Mouse (Mus musculus) cortical plate, adult 2 months (tissue): ENCODE data around the gene Map2k4.

Experiments
- CTCF ChIP-seq: fragments of 200-500 bp; IDR thresholded peaks from 2 replicates; pipeline ENCODE4 v1.5.1; 2011; ENCODE audit warnings: mild to moderate bottlenecking, control low read depth, low read length; ENCODE audit not compliant: insufficient read depth; ENCODE audit errors: extremely low read depth
- POLR2A ChIP-seq: fragments of 200-500 bp; IDR thresholded peaks from 2 replicates; pipeline ENCODE4 v1.6.1; 2011; ENCODE audit warnings: mild to moderate bottlenecking, low read length, control low read depth; ENCODE audit not compliant: insufficient read depth; ENCODE audit errors: extremely low read depth

GRCm38 (mm10) chr11:65806909-65807504 lies 18.9 kb upstream of the Map2k4 start, which contains the start of gene Zkscan6:
- TF ChIP-seq POLR2A (peak; percentile 75), CTCF (no peak)
